Mouse (Mus musculus): ENCODE results near the gene Armc9. TPM values are rescaled to one million over a fixed set of nuclear protein-coding genes. Genes with fewer than 3 reads are reported as not detected.
A peak's percentile ranks its signal among the peaks of the same experiment; 100 is the strongest.

Armc9 gene
- polyA plus RNA-seq, 1 experiment from 2014 or later: 38.7 TPM

DNA sequence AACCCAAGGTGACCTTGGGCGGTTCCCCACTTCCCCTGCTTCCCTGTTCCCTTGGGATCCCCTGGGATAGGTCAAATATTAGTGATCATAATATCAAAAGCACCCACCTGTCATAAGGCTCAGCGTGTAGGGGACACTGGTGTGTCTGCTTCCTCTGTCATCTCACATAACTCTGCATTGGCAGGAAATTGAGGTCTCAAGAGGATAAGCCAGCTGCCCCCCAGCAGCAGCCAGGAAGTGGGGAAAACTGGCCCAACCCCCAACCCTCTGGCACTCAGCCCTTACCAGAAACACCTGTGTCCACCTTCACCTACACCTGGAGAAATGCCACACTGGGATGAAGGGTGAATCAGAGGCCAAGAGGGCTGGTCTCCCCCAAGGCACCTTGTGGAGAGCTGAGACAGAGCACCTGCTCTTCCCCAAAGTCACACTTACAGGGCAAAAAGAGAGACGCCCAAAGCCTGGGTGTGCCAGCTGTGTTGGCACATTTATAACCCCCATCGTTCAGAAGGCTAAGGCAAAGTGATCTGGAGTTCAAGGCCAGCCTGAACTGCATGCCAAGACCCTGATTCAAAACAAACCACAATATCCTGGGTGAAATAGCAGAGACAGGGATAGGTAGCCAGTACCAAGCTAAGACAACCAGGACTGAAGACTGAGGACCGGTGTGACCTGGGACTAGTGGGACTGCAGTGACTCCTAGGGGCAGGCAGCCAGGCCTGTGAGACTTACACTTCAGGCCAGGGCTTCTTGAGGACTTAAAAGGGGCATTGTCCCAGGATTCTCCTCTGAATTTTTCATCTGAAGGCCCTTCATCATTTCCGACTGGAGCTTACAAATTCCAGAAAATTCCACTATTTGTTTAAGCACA is 146.9 kb downstream of the Armc9 start:
- H3K9me3 ChIP-seq: peaks cover 7% of the 10 kb centered on the region; the same call in 1 of the 2 replicates
- H3K27me3 ChIP-seq (ENCODE audit: poor library complexity, severe bottlenecking): peaks cover 97% of the 10 kb centered on the region
- no peak overlapping the region for H3K27ac ChIP-seq
- H3K4me1 ChIP-seq: peaks cover 41% of the 10 kb centered on the region
- no peak overlapping the region for H3K4me3 ChIP-seq
- WGBS: 49% methylated on average over 6 of the region's 6 CpGs
- peaks cover 14% of the 10 kb centered on the region for H3K36me3 ChIP-seq (replicated peaks)
- no peak for DNase-seq (ENCODE audit: extremely low spot score, low spot score)

DNA sequence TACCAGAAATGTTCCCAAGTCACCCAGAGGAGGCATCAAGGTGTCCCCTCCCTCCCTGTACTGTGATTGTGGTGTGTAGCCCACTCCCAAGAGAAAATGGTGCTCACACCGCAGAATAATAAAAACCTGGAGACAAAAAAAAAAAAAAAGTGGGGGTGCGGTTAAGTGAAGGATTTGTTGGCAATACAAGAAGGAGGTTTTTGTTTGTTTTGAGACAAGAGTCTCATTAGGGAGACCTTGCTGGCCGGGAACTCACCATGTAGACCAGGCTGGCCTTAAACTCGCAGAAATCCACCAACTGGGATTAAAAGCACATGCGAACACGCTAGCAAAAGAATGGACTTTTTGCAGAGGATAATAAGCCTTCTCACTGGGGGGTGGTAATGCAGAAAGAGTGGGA is 148.0 kb downstream of the Armc9 start, which contains the start of gene B3gnt7:
B3gnt7 (plus strand) TSS at position 301 of the 400 bp plus-strand sequence.
- Histone ChIP-seq H3K27ac (peak within 1 kb of the TSS; percentile 81), H3K36me3 (replicated peaks) (peaks cover 14% of the 10 kb centered on the region), H3K9me3 (peaks cover 7% of the 10 kb centered on the region; the same call in 1 of the 2 replicates), H3K27me3 (ENCODE audit: poor library complexity, severe bottlenecking) (peaks cover 98% of the 10 kb centered on the region), H3K4me1 (peaks cover 43% of the 10 kb centered on the region), H3K4me3 (peak within 1 kb of the TSS; percentile 74)
- DNase-seq (ENCODE audit: extremely low spot score, low spot score): no peak
- WGBS: 16% methylated on average over 6 of the region's 6 CpGs

DNA sequence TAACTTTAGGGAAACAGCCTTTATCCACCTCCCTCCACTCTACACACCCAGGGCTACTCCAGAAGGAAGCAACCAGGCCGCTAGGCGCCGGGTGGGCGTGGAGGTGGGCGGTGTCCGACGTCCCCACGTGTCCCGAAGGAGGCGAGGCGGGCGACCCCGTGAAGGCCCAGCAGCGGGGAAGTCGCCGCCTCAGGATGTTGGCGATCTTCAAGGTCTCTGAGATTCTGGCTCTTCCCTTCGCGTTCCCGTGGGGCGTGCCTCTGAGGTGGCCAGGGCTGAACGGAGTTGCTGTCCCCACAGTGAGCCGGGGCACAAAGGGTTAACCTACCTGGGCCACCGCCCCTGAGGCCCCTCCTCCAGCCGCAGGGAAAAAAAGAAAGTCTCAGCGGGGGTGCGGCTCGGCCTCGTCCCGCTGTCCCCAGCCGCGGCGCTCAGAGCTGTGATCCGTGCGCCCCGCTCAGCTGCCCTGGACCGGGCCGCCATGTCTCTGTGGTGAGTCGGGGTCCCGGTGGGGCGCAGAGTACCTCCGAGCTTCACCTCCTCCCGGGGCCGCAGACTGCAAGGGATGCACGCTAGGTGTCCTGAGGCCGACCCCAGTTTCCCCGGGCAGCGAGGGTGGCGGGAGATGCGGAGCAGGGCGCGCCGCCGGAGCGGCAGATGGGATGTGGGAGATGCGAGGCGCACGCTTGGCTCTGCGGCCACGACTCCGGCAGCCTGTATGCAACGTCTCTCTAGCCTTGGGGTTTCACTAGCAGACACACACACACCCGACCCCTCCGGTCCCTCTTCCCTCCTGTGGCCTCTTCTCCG is 148.7 kb downstream of the Armc9 start:
- peaks cover 7% of the 10 kb centered on the region; the same call in 1 of the 2 replicates for H3K9me3 ChIP-seq
- H3K4me1 ChIP-seq: peaks cover 50% of the 10 kb centered on the region
- peaks cover 90% of the 10 kb centered on the region for H3K27me3 ChIP-seq (ENCODE audit: poor library complexity, severe bottlenecking)
- H3K36me3 ChIP-seq (replicated peaks): peaks cover 14% of the 10 kb centered on the region
- peak overlapping the region; percentile 81 for H3K27ac ChIP-seq
- peak overlapping the region; percentile 74 for H3K4me3 ChIP-seq
- peak; percentile 77 for DNase-seq (ENCODE audit: extremely low spot score, low spot score)
- WGBS: under 1% methylated on average over 65 of the region's 65 CpGs

DNA sequence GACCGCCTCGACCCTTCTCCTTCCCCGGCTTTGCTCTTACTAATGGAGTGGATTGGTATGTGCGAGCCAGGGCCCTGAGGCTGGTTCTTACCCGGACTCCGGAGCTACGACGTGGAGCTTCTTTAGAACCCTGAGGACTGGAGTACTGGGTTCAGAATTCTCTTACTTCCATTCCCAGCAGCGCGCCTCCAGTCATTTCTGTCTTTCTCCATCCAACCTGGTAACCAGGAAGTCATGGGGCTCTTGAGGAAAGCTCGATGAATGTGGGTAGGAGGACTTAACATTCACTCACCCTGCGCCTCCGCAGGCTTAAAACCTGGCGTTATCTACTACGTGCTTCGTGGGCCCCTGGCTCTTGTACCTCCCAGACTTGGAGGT is 149.3 kb downstream of the Armc9 start:
- Histone ChIP-seq H3K9me3 (peaks cover 7% of the 10 kb centered on the region; the same call in 1 of the 2 replicates), H3K36me3 (replicated peaks) (peaks cover 14% of the 10 kb centered on the region), H3K4me1 (peaks cover 56% of the 10 kb centered on the region), H3K27ac (peak overlapping the region; percentile 81), H3K4me3 (peak overlapping the region; percentile 74), H3K27me3 (ENCODE audit: poor library complexity, severe bottlenecking) (peaks cover 85% of the 10 kb centered on the region)
- 3% methylated on average over 16 of the region's 16 CpGs for WGBS
- no peak for DNase-seq (ENCODE audit: extremely low spot score, low spot score)

DNA sequence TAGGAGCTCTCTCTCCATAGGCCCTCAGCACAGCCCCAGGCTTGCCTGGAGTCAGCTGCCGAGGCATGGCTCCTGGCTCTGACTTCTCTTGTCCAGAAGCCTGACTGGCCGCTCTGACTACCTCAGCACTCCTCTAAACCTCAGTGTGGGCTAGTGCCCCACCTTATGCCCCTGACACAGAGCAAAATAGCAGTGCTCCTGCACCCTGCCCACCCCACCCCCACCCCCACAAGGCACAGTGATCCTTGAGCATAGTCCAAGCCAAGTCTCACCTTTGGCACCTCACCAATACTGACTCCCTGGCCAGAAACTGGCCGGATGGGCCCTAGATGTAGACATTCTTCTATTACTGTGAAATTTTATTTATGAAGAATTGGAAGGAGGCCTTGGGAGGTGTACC is 152.1 kb downstream of the Armc9 start:
- Histone ChIP-seq H3K27me3 (ENCODE audit: poor library complexity, severe bottlenecking) (peaks cover 66% of the 10 kb centered on the region), H3K36me3 (replicated peaks) (peaks cover 14% of the 10 kb centered on the region), H3K4me3 (no peak overlapping the region), H3K4me1 (peaks cover 57% of the 10 kb centered on the region), H3K9me3 (peaks cover 7% of the 10 kb centered on the region; the same call in 1 of the 2 replicates), H3K27ac (no peak overlapping the region)
- DNase-seq (ENCODE audit: extremely low spot score, low spot score): no peak
- WGBS: 89% methylated on average over 3 of the region's 3 CpGs

DNA sequence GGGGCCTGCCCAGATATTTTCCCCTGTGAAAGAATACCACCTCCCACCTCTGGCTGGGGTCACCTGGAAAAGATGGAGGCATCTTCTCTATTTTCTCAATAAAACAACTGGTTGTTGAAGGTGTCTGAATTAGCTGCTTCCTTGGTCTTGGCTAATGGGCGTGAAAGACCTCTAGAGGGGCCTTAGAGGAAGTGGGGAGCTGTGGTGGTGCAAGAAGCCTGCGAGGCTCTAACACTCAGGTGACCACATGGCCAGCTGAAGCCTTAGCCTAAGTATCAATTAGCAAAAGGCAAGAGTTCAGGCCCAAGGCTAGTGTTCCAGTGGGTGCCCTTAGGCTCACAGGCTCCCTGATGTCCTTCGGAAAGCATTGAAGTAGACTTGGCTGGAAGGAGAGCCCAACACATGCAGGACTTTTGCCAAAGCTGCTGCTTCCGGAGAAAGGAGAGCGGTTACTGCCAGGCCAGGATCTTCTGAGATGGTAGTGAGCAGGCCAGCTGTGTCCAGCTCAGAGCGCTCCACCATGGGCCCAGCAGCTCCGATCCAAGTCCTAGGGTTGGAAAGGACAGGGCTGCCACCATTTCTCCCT is 152.7 kb downstream of the Armc9 start:
- peaks cover 7% of the 10 kb centered on the region; the same call in 1 of the 2 replicates for H3K9me3 ChIP-seq
- peaks cover 60% of the 10 kb centered on the region for H3K27me3 ChIP-seq (ENCODE audit: poor library complexity, severe bottlenecking)
- 85% methylated on average over 7 of the region's 7 CpGs for WGBS
- H3K27ac ChIP-seq: no peak overlapping the region
- H3K4me1 ChIP-seq: peaks cover 58% of the 10 kb centered on the region
- H3K36me3 ChIP-seq (replicated peaks): peaks cover 14% of the 10 kb centered on the region
- no peak overlapping the region for H3K4me3 ChIP-seq
- no peak for DNase-seq (ENCODE audit: extremely low spot score, low spot score)

DNA sequence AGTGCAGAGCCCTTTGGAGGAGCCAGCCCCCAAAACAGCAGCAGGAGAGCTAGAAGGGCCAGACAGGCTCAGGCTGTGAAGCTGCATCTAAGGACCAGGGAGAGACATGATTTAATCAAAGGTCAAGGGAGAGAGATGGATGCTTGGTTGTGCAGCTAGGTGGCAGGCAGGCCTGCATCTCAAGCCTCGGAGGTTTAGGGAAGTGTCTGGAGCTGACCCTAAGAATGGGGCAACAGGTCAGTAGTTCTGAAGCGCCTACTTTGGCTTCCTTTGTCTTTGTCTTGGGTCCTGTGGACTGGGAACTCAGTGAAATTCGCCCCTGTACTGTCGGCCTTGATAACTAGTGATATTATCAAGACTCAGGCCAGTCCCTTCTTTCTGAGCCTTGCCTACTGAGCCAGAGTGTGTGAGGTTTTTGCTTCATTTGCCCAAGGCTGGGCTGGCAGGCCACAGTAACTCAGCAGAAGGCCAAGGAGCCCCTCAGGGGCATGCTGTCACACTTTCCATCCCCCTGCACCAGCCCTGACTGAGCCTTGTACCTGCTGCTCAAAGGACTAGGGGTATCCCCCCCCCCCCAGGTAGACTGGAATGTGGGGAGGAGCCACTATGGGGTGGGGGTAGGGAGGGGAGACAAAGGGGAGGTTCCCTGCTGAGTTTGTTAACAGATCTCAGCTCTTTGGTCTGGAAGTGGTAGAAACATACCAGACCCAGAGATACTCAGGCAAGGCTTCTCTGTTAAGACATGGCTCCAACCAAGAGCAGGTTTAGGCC is 153.5 kb downstream of the Armc9 start:
- Histone ChIP-seq H3K4me3 (no peak overlapping the region), H3K9me3 (peaks cover 7% of the 10 kb centered on the region; the same call in 1 of the 2 replicates), H3K4me1 (peaks cover 50% of the 10 kb centered on the region), H3K36me3 (replicated peaks) (peaks cover 14% of the 10 kb centered on the region), H3K27ac (no peak overlapping the region), H3K27me3 (ENCODE audit: poor library complexity, severe bottlenecking) (peaks cover 52% of the 10 kb centered on the region)
- no peak for DNase-seq (ENCODE audit: extremely low spot score, low spot score)
- 21% methylated on average over 4 of the region's 4 CpGs for WGBS

DNA sequence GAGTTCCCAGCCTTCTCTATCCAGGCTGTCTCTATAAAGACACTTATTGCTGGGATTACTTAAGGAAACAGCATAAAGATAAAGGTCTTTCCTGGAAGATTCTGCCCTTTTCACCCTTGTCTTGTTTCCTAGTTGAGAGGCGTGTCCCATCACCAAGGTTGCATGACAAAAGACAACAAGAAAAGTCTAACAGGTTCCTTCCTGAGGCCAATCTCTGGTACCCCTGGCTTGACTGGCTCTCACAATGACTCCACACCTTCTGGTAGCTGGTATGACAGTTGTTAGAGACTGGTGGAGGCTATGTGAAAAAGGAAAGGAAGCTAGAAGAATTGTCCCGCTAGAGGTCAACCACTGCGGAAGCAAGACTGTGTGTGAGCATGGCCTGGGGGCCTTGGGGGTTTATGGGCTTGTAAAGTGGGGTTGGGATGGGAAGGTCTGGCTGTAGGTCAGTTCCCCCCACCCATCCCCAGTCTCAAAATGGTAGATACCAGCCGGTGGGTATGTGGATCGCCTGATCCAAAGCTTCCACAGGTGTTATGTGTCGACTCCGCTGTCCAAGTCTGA is 154.8 kb downstream of the Armc9 start:
- Histone ChIP-seq H3K9me3 (peaks cover 7% of the 10 kb centered on the region; the same call in 1 of the 2 replicates), H3K4me3 (no peak overlapping the region), H3K27me3 (ENCODE audit: poor library complexity, severe bottlenecking) (peaks cover 42% of the 10 kb centered on the region), H3K27ac (no peak overlapping the region), H3K36me3 (replicated peaks) (peaks cover 14% of the 10 kb centered on the region), H3K4me1 (peaks cover 44% of the 10 kb centered on the region)
- no peak for DNase-seq (ENCODE audit: extremely low spot score, low spot score)
- 90% methylated on average over 7 of the region's 7 CpGs for WGBS

DNA sequence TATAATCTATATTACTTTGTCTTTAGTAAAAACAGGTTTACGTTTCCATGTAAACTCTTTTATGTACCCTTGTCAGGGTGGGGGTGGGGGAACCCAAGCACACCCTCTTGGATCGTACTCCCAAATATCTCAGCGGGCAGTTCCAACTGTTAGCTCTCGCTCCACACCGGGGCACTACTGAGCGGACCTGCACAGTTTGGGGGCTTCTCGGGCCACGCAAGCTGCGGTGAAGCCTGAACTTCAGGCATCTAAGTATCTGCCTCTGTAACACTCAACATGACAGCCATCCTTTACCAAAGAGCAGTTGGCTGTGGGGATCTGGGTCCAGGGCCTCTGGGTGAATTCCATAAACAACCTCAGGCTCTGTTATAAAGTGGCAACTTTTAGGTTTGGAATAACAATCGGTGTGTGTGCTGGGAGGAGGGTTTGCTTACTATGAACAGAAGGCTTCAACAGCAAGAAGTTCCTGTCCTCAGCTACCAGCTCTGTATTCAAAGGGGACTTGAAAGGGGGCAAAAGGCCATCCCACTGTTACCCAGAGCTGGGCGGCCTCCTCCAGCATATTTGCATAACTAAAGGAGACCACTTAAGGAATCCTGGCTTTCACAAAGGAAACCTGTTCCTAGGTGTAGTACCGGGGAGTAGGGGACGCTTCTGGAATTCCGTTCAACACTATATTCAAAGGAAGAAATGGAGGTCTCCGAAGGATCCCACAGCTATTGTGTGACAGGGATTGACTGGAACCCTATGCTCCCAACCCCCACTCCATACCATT is 156.1 kb downstream of the Armc9 start:
- H3K36me3 ChIP-seq (replicated peaks): peaks cover 5% of the 10 kb centered on the region
- WGBS: 19% methylated on average over 15 of the region's 15 CpGs
- H3K4me3 ChIP-seq: peak overlapping the region; percentile 20; the same call in 1 of the 2 replicates
- no peaks in the 10 kb centered on the region for H3K9me3 ChIP-seq
- peaks cover 29% of the 10 kb centered on the region for H3K27me3 ChIP-seq (ENCODE audit: poor library complexity, severe bottlenecking)
- no peak for DNase-seq (ENCODE audit: extremely low spot score, low spot score)
- H3K4me1 ChIP-seq: peaks cover 44% of the 10 kb centered on the region
- H3K27ac ChIP-seq: peak overlapping the region; percentile 40

DNA sequence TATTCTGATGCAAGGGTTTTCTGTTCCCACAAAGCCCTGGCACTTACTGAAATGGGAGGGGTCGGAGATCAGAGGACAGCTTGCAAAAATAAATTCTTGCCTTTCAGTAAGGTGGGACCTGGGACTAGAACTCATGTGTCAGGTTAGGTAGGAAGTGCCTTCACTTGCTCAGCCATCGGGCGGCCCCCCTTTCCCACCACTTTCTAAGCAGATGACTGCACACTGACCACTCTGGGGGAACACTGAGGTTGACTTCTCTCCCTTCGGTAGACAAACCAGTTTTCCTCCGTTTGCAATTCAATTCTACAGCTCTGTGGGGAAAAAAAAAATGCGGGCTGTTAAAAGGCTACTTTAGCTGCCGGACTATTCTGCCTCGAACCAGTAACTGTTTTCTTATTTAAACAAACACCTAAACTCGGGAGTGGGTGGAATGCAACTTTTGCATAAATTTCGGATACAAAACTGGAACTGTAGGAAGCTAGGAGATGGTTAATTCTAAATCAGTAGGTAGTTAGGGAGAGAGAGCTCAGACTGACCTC is 157.0 kb downstream of the Armc9 start:
- WGBS: 29% methylated on average over 10 of the region's 10 CpGs
- H3K4me3 ChIP-seq: peak overlapping the region; percentile 20; the same call in 1 of the 2 replicates
- peaks cover 20% of the 10 kb centered on the region for H3K27me3 ChIP-seq (ENCODE audit: poor library complexity, severe bottlenecking)

DNA sequence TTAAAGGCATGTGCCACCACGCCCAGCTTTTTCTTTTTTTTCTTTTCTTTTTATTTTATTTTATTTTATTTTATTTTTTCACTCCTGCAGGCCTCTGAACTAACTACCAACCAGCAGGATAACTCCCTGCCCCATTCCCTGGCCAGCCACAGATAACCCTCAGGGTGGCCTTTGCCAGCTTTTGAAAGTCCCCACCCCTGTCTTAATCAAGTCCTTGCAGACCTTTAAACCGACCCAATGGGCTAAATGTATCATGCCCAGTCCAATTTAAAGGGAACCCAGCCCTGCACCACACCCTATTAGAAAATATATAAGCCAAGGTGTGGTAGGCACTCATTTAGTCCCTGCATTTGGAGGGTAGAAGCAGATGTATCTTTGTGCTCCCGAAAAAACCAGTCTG is 157.7 kb downstream of the Armc9 start:
- H3K27me3 ChIP-seq (ENCODE audit: poor library complexity, severe bottlenecking): peaks cover 13% of the 10 kb centered on the region; the same call in 1 of the 2 replicates
- H3K4me3 ChIP-seq: no peak overlapping the region
- WGBS: 76% methylated on average over 3 of the region's 3 CpGs

More for the DNA sequence above, 157.0 kb downstream of the Armc9 start:
- Histone ChIP-seq H3K4me1 (peaks cover 44% of the 10 kb centered on the region), H3K9me3 (no peaks in the 10 kb centered on the region), H3K27ac (peak overlapping the region; percentile 40), H3K36me3 (replicated peaks) (no peaks in the 10 kb centered on the region)
- no peak for DNase-seq (ENCODE audit: extremely low spot score, low spot score)

More for the DNA sequence above, 157.7 kb downstream of the Armc9 start:
- Histone ChIP-seq H3K27ac (no peak overlapping the region), H3K9me3 (no peaks in the 10 kb centered on the region), H3K36me3 (replicated peaks) (no peaks in the 10 kb centered on the region), H3K4me1 (peaks cover 44% of the 10 kb centered on the region)
- no peak for DNase-seq (ENCODE audit: extremely low spot score, low spot score)
